In genomic region chr1:163345541-163345940, GRCm38 (mm10) we compare ENCODE assay signal across 10 mouse cellular contexts.
"Had no signal": no experiment of that assay in that cellular context is flagged by ENCODE, and none has a peak within 500 bp of the region (broad histone marks: within the 10 kb centered on the region; RNA-seq: fewer than 3 reads in every experiment).

No protein-coding gene starts in this region.

- DNase-seq: right cerebral cortex, adult 18-20 months; right cerebral cortex, postnatal 14 days; right cerebral cortex, postnatal 25 days; right cerebral cortex, postnatal 4 days; spleen, adult 18-20 months; thymus, adult 18-20 months had no signal

- H3K27ac ChIP-seq: neural tube, embryonic 13.5 days; neural tube, embryonic 15.5 days; stomach, embryonic 15.5 days; stomach, postnatal 0 days had no signal

- H3K4me3 ChIP-seq: neural tube, embryonic 13.5 days; neural tube, embryonic 15.5 days; stomach, embryonic 15.5 days had no signal
